Mouse (Mus musculus) E14TG2a.4 (cell line): Measurements from ENCODE around the gene Calcoco1.

Experiments
- H3K27me3 ChIP-seq: 2 replicates; pipeline ENCODE4 v1.6.1; 2014; ENCODE audit warnings: low read length, control low read depth; ENCODE audit not compliant: insufficient read depth
- H3K36me3 ChIP-seq: 2 replicates; pipeline ENCODE4 v1.6.1; 2014; ENCODE audit warnings: low read length, control low read depth; ENCODE audit not compliant: insufficient read depth
- H3K4me1 ChIP-seq: replicated peaks from 2 replicates; pipeline ENCODE4 v1.6.1; 2014; ENCODE audit warnings: low read depth, low read length, control low read depth
- H3K4me3 ChIP-seq: replicated peaks from 2 replicates; pipeline ENCODE4 v1.5.1; 2014; ENCODE audit warnings: mild to moderate bottlenecking, low read length
- H3K9me3 ChIP-seq: 2 replicates; pipeline ENCODE4 v1.6.1; 2014; ENCODE audit warnings: low read length, control low read depth
- CTCF ChIP-seq: conservative IDR thresholded peaks from 2 replicates; pipeline ENCODE4 v1.5.1; 2014; ENCODE audit warnings: low read length
- NANOG ChIP-seq: IDR thresholded peaks from 2 replicates; pipeline ENCODE4 v1.6.1; 2014; ENCODE audit warnings: borderline replicate concordance, low read length, mixed read lengths
- POU5F1 ChIP-seq: IDR thresholded peaks from 2 replicates; pipeline ENCODE4 v1.6.1; 2014; ENCODE audit warnings: low read length, borderline replicate concordance

Gene Calcoco1

GRCm38 (mm10) chr15:102705923-102706503 is 16.0 kb downstream of the Calcoco1 start:
- Histone ChIP-seq H3K36me3 (peaks cover 44% of the 10 kb centered on the region), H3K27me3 (no peaks in the 10 kb centered on the region), H3K4me3 (no peak overlapping the region), H3K9me3 (no peaks in the 10 kb centered on the region), H3K4me1 (peaks cover 33% of the 10 kb centered on the region)
- TF ChIP-seq NANOG = no peak
- TF ChIP-seq CTCF = no peak
- TF ChIP-seq POU5F1 = no peak

GRCm38 (mm10) chr15:102705226-102705894 is 16.6 kb downstream of the Calcoco1 start:
- TF ChIP-seq POU5F1 (no peak), CTCF (no peak), NANOG (no peak)
- no peak overlapping the region for H3K4me3 ChIP-seq

GRCm38 (mm10) chr15:102704806-102705205 is 17.2 kb downstream of the Calcoco1 start:
- TF ChIP-seq NANOG (no peak), POU5F1 (no peak), CTCF (no peak)
- Histone ChIP-seq H3K4me1 (peaks cover 33% of the 10 kb centered on the region), H3K36me3 (peaks cover 33% of the 10 kb centered on the region), H3K27me3 (peaks cover 6% of the 10 kb centered on the region; the same call in 1 of the 2 replicates), H3K4me3 (no peak overlapping the region), H3K9me3 (no peaks in the 10 kb centered on the region)

More at GRCm38 (mm10) chr15:102705226-102705894, 16.6 kb downstream of the Calcoco1 start:
- H3K27me3 ChIP-seq = 0 out of 2 replicates have a peak, but pooled peaks cover under 1% of the 10 kb centered on the region
- no peaks in the 10 kb centered on the region for H3K9me3 ChIP-seq
- peaks cover 37% of the 10 kb centered on the region for H3K36me3 ChIP-seq
- H3K4me1 ChIP-seq = peaks cover 33% of the 10 kb centered on the region

- TF ChIP-seq NANOG (no peak), CTCF (no peak), POU5F1 (no peak)
- Histone ChIP-seq H3K27me3 (peaks cover 22% of the 10 kb centered on the region), H3K9me3 (no peaks in the 10 kb centered on the region), H3K36me3 (peaks cover 14% of the 10 kb centered on the region), H3K4me3 (no peak overlapping the region), H3K4me1 (peaks cover 18% of the 10 kb centered on the region)
Measured at GRCm38 (mm10) chr15:102702972-102703371, 19.0 kb downstream of the Calcoco1 start.

DNA sequence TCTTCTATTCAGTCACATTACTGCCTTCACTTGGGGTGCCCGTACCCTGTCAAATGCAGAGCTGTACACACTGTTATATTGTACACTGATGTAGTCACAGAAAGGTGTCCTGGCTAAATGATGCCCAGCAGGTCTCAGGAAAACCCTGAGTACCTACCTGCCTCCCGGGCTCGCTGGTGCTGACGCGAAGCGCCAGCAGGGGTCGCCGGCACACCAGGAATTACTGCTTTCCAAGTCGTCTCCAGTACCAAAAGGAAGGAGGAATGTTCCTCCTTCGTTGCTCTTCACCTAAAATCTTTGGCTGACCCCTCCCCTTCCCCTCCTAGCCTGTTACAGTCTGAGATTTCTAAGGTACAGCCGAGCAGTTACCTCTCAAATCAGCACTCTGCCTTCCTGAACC is 23.8 kb downstream of the Calcoco1 start:
- TF ChIP-seq CTCF (peak; percentile 71), NANOG (no peak), POU5F1 (no peak)
- Histone ChIP-seq H3K27me3 (peaks cover 67% of the 10 kb centered on the region), H3K4me1 (peaks cover 16% of the 10 kb centered on the region), H3K36me3 (no peaks in the 10 kb centered on the region), H3K4me3 (no peak overlapping the region), H3K9me3 (no peaks in the 10 kb centered on the region)

- Histone ChIP-seq H3K4me3 (no peak overlapping the region), H3K4me1 (peaks cover 24% of the 10 kb centered on the region), H3K9me3 (no peaks in the 10 kb centered on the region), H3K27me3 (peaks cover 76% of the 10 kb centered on the region), H3K36me3 (no peaks in the 10 kb centered on the region)
- no peak for TF ChIP-seq CTCF
- TF ChIP-seq POU5F1 = no peak
- TF ChIP-seq NANOG = no peak
Measured at GRCm38 (mm10) chr15:102696899-102697298, 25.1 kb downstream of the Calcoco1 start.

DNA sequence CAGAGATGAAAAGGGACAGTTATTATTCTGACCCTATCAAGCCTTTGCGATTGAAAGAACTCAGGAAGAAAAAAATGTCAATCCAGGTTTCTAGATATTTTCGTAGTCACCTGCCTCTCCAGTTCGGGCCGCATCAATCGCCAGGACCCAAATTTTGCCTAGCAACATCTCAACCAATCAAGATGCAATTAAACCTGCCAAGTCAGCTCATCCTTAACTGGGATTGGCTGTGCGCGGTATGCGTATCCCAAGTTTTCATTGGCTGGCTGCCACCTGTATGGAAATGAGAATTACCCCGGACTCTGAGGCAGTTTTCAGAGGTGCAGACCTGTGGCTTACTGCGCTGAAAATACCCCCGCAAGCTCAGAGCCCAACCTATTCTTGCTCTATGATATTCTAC is 28.4 kb downstream of the Calcoco1 start:
- Histone ChIP-seq H3K4me1 (peaks cover 31% of the 10 kb centered on the region), H3K27me3 (peaks cover 82% of the 10 kb centered on the region), H3K9me3 (no peaks in the 10 kb centered on the region), H3K36me3 (no peaks in the 10 kb centered on the region), H3K4me3 (peak overlapping the region; percentile 78)
- TF ChIP-seq CTCF (no peak), NANOG (no peak)

GRCm38 (mm10) chr15:102692991-102693411 is 29.0 kb downstream of the Calcoco1 start:
- Histone ChIP-seq H3K36me3 (no peaks in the 10 kb centered on the region), H3K4me3 (peak overlapping the region; percentile 78), H3K9me3 (no peaks in the 10 kb centered on the region), H3K27me3 (peaks cover 81% of the 10 kb centered on the region), H3K4me1 (peaks cover 31% of the 10 kb centered on the region)
- TF ChIP-seq POU5F1 (no peak), CTCF (no peak), NANOG (no peak)
